Mouse (Mus musculus) mammary gland, adult 2 months (tissue): Measurements from ENCODE around the gene Cyp2j8. TPM values are rescaled to one million over a fixed set of nuclear protein-coding genes. Genes with fewer than 3 reads are reported as not detected.

ENCODE experiments used
- polyA plus RNA-seq: library from polyadenylated mRNA; depleted of rRNA; stranded (reverse); fragments of >200 nt; gene quantifications from 2 replicates; pipeline ENCODE4 v1.2.3, GENCODE M21; 2012; ENCODE audit warnings: low replicate concordance; rRNA removed

The Cyp2j8 gene
- 0.07 TPM in 1 of 2 replicates, not detected in the other for polyA plus RNA-seq

DNA sequence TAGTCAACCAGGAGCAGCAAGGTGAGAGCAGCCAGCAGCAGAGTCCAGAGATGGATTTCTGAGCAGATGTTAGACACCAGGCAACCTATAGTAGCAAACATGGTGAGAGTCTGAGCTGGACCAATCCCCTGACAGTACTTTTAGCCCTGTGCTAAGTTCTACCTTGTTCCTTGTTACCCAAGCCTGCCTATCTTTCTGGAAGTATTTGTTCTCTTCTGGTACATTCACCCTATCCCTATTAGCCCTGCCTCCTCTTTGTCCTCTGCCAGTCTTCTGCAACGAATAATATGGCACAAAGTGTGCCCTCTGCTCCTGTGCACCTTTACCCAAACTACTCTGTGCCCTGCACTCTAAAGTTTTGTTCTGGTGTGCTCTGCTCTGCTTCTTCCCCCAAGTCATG lies at the start of gene Cyp2j8:
Gene Cyp2j8, minus strand, starts transcription at position 101 of the 400 bp plus-strand sequence.

DNA sequence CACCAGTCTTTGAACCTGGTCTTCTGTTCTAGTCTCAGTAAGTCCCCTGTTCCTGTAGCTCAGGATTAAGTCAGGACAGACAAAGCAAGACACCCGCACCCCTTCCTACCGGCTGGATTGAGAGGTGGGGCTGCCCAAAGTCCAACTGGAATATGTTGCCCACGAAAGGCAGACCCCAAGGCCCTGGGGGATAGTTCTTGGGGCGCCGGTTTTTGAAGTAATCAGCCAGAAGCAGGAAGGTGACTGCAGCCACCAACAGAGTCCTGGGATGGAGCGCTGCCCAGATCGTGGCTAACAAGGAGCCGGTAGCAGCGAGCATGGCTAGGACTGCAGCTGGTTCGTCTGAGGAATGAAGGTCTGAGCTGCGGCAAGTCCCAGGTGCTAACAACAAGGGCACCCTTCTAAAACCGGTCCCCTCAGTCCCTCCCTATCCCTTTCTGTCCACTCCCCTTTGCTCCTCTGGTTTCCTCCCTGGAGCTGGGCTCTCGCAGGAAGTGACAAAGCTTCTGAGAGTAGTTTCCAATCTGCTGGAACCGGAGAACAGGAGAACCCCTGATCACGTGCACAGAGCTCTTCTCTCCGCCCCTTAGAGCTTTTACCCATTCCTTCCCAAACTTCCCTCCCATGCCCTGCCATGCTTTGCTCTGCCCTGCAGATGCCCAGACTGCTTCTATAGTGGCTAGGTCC lies 46.1 kb upstream of the Cyp2j8 start, which contains the start of gene Cyp2j6:
Gene Cyp2j6, minus strand, starts transcription at position 529 of the 687 bp plus-strand sequence.

Other genes with a start within 250 kb of the Cyp2j8 start
- gene Cyp2j11, start 158.7 kb downstream of the Cyp2j8 start, polyA plus RNA-seq, result not detected in 2 replicates
- 3.7 and 5.2 TPM in 2 replicates for gene Cyp2j6, start 46.3 kb upstream of the Cyp2j8 start, polyA plus RNA-seq
- 4.7 and 8.7 TPM in 2 replicates for gene Cyp2j9, start 84.2 kb upstream of the Cyp2j8 start, polyA plus RNA-seq
- gene Cyp2j5, start 156.8 kb upstream of the Cyp2j8 start, polyA plus RNA-seq, result 0.31 TPM in 1 of 2 replicates, not detected in the other